Comparison of ENCODE assay signal across 9 mouse cellular contexts in genomic region chr1:86473109-86473760, GRCm38 (mm10). TPM values are rescaled to one million over a fixed set of nuclear protein-coding genes. Genes with fewer than 3 reads are reported as not detected.
DNase-seq lines count a peak whose midpoint lies in the region; ATAC-seq lines count a peak whose summit lies in the region.
"Had no signal": no experiment of that assay in that cellular context is flagged by ENCODE, and none has a peak within 500 bp of the region (broad histone marks: within the 10 kb centered on the region; RNA-seq: fewer than 3 reads in every experiment).

No protein-coding gene starts in this region.

- H3K27me3 ChIP-seq in kidney, embryonic 14.5 days (ENCODE audit: control insufficient read depth, insufficient read depth, low read length): no peaks in the 10 kb centered on the region
- H3K27me3 ChIP-seq in intestine, embryonic 14.5 days (replicated peaks; ENCODE audit: control insufficient read depth, insufficient read depth, low read length): no peaks in the 10 kb centered on the region

- H3K4me2 ChIP-seq in kidney, embryonic 14.5 days (replicated peaks; ENCODE audit: low read depth, low read length): no peak overlapping the region
- H3K4me2 ChIP-seq in intestine, embryonic 14.5 days (ENCODE audit: low read length): no peak overlapping the region

- no peak for DNase-seq in kidney, adult 8-10 months
- peak; percentile 60 for DNase-seq in ZHBTc4 (ENCODE audit: low read depth, low spot score)
- no peak for DNase-seq in intestine, embryonic 14.5 days (ENCODE audit: low spot score)
- DNase-seq in naive thymus-derived CD4-positive, alpha-beta T cell, adult 2 months (ENCODE audit: low read depth): peak; percentile 28
- DNase-seq in spleen, postnatal 4 days (ENCODE audit: low spot score in 2 of 2): no peak
- DNase-seq in thymus, postnatal 10 days (ENCODE audit: low spot score in 2 of 2): no peak

- H3K9me3 ChIP-seq in kidney, embryonic 14.5 days (ENCODE audit: control insufficient read depth, low read length): no peaks in the 10 kb centered on the region
- no peaks in the 10 kb centered on the region for H3K9me3 ChIP-seq in intestine, embryonic 14.5 days (ENCODE audit: control insufficient read depth, low read length)
- H3K9me3 ChIP-seq: midbrain, embryonic 12.5 days had no signal

- H3K36me3 ChIP-seq in kidney, embryonic 14.5 days (ENCODE audit: control insufficient read depth, insufficient read depth, low read length): no peaks in the 10 kb centered on the region
- H3K36me3 ChIP-seq in intestine, embryonic 14.5 days (ENCODE audit: control insufficient read depth, insufficient read depth, low read length): no peaks in the 10 kb centered on the region
- H3K36me3 ChIP-seq: midbrain, embryonic 12.5 days had no signal

- no peak for ATAC-seq in kidney, embryonic 14.5 days (ENCODE audit: low FRiP score, low TSS enrichment)
- no peak for ATAC-seq in intestine, embryonic 14.5 days (replicated peaks; ENCODE audit: low FRiP score, low TSS enrichment, low read depth)

- H3K9ac ChIP-seq in kidney, embryonic 14.5 days (ENCODE audit: low read depth, low read length): no peak overlapping the region; the same call in 1 of the 2 replicates
- H3K9ac ChIP-seq in intestine, embryonic 14.5 days (ENCODE audit: low read length): peak overlapping the region; percentile 47; the same call in 1 of the 2 replicates

- 92% methylated on average over 18 of the region's 18 CpGs for WGBS in kidney, embryonic 14.5 days
- 92% methylated on average over 18 of the region's 18 CpGs for WGBS in intestine, embryonic 14.5 days

- peaks cover 12% of the 10 kb centered on the region for H3K4me1 ChIP-seq in kidney, embryonic 14.5 days (ENCODE audit: control insufficient read depth, insufficient read depth, low read length)
- H3K4me1 ChIP-seq in intestine, embryonic 14.5 days (replicated peaks; ENCODE audit: control insufficient read depth, insufficient read depth, low read length): peaks cover 21% of the 10 kb centered on the region

- no peak overlapping the region for H3K4me3 ChIP-seq in kidney, embryonic 14.5 days (ENCODE audit: low read length)
- H3K4me3 ChIP-seq in intestine, embryonic 14.5 days (ENCODE audit: low read depth, low read length): no peak overlapping the region

- peak overlapping the region; percentile 95 for H3K27ac ChIP-seq in kidney, embryonic 14.5 days (ENCODE audit: low read depth, low read length)
- H3K27ac ChIP-seq in intestine, embryonic 14.5 days (ENCODE audit: low read depth): peak overlapping the region; percentile 93

RNA-seq across cellular contexts. Expression of gene Tex44, which starts 47.1 kb away (rescaled TPM):
- polyA plus RNA-seq in kidney, embryonic 14.5 days (2014; fragmentation: Nextera tagmentation; extraction: Ambion mirVana): not detected in 2 replicates
- not detected in 2 replicates for polyA plus RNA-seq in intestine, embryonic 14.5 days (2014; fragmentation: Nextera tagmentation; extraction: Ambion mirVana)
- polyA plus RNA-seq: frontal cortex, adult 2 months; midbrain, embryonic 12.5 days had no signal

RNA-seq across cellular contexts. Expression of gene Nmur1, which starts 47.2 kb away (rescaled TPM):
- polyA plus RNA-seq in kidney, embryonic 14.5 days (2014; fragmentation: Nextera tagmentation; extraction: Ambion mirVana): not detected in 2 replicates
- not detected in 2 replicates for polyA plus RNA-seq in intestine, embryonic 14.5 days (2014; fragmentation: Nextera tagmentation; extraction: Ambion mirVana)
- polyA plus RNA-seq: midbrain, embryonic 12.5 days had no signal

RNA-seq across cellular contexts. Expression of gene Ptma, which starts 53.3 kb away (rescaled TPM):
- polyA plus RNA-seq in kidney, embryonic 14.5 days (2014; fragmentation: Nextera tagmentation; extraction: Ambion mirVana): 3,750 and 4,450 TPM in 2 replicates
- polyA plus RNA-seq in intestine, embryonic 14.5 days (2014; fragmentation: Nextera tagmentation; extraction: Ambion mirVana): 2,795 and 2,826 TPM in 2 replicates

Comparison
In these comparisons a context has a peak if more than half of its experiments do, and no peak if none do; other contexts are left out.
1. DNase-seq: peak in ZHBTc4 (single experiment) and naive thymus-derived CD4-positive, alpha-beta T cell, adult 2 months (single experiment); none in kidney, adult 8-10 months (0 of 2), intestine, embryonic 14.5 days (single experiment), spleen, postnatal 4 days (0 of 2) and thymus, postnatal 10 days (0 of 2).